Mouse (Mus musculus): ENCODE measurements at regions not wholly inside any gene's neighbourhood (a gene's known extent, or its start where the extent isn't known, plus 50 kb on each side); places are given as distances from the start of the nearest gene placed in this dataset.
"Not testable (repeated sequence)": the region's sequence is repeated elsewhere in the genome, so short reads cannot be mapped to it uniquely, and the experiment has no call there.

DNA sequence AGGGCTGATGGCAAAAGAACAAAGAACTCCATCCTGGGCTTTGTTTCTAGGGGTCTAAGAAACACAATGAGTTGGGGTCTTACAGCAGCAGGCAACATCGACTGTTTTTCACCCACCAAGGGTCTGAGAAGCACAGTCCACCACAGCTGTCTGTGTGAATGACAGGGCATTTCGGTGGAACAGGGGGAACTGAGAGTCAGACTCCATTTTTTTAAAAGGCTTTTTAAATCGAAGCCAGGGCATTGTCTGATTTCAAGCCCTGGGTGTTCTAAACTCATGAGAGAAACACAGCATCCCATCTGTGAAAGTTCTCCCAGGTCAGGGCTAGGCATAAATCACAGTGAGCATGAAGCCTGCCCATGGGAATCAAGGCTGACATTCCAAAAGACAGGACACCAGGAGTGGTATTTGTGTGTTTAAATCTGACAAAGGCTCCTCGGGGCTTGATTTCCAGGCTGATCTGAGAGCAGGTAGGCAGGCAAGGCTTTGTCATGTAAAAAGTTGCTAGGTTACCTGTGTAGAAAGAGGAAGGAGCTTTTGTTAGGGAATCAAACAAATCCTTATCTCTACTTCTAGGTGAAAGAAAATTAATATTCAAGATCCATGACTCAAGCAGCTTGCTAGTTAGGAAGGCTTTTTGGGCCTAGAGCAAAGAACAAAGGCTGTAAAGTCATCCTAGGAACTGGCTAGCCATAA lies 184.8 kb upstream of the Gm10324 start:
- not testable (repeated sequence) for ATAC-seq (replicated peaks; ENCODE audit: poor library complexity, severe bottlenecking)

DNA sequence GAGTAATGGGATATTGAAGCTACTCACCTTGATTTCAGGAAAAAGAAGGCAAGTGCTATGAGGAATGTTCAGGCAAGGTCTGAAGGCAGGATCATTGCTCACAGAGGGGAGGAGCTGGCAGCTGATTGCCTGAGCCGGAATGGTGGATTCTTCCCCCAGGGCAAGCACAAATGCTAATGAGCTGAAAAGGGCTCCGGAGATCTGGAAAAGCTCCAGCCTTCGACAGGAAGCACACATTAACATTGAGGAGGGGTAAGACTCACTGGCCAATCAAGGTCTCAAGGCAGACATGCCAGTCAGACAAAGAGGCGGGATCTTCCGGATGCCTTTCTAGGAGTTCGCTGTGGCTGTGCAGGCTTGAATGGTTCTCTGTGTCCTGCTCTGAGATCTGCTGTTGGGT lies 169.1 kb upstream of the Gm10324 start:
- ATAC-seq (replicated peaks; ENCODE audit: poor library complexity, severe bottlenecking) = not testable (repeated sequence)

DNA sequence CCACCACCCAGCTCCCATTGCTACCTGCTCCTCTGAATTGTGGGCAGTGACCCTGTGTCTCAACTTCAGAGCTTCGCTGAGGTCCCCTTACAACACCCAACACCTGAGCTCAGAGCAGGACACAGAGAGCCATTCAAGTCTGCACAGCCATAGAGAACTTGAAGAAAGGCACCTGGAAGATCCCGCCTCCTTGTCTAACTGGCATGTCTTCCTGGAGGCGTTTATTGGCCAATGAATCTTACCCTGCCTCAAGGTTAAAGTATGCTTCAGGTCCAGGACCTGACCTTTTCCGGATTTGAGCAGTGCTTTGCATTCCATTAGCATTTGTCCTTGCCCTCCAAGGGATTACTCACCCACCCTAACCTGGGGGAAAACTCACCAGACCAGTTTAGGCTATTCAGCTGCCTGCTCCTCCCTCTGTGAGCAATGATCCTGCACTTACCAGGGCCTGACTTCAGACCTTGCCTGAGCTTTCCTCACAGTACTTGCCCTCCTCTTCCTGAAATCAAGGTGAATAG lies 128.4 kb upstream of the Gm10324 start:
- not testable (repeated sequence) for ATAC-seq (replicated peaks; ENCODE audit: poor library complexity, severe bottlenecking)

DNA sequence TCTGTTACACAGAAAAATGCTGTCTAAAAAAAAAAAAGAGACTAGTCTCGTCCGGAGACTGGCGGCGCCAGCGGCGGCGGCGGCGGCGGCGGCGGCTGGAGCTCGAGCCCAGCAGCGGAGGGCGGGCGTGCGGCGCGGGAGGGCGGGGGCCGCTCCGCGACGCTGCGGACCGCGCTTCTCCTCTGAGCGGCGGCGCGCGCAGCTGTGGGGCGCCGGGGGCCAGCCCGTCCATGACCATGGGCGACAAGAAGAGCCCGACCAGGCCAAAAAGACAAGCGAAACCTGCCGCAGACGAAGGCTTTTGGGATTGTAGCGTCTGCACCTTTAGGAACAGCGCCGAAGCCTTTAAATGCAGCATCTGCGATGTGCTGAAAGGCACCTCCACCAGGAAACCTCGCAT lies 111.8 kb upstream of the Gm10324 start:
- ATAC-seq (replicated peaks; ENCODE audit: poor library complexity, severe bottlenecking) = peak; percentile 75

DNA sequence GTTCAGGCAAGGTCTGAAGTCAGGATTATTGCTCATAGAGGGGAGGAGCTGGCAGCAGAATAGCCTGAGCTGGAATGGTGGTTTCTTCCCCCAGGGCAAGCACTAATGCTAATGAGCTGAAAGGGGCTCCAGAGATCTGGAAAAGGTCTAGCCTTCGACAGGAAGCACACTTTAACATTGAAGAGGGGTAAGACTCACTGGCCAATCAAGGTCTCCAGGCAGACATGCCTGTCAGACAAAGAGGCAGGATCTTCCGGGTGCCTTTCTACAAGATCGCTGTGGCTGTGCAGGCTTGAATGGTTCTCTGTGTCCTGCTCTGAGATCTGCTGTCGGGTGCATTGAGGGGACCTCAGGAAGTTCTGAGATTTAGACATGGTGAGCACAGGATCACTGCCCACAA lies 87.4 kb upstream of the Gm10324 start:
- ATAC-seq (replicated peaks; ENCODE audit: poor library complexity, severe bottlenecking) = not testable (repeated sequence)

DNA sequence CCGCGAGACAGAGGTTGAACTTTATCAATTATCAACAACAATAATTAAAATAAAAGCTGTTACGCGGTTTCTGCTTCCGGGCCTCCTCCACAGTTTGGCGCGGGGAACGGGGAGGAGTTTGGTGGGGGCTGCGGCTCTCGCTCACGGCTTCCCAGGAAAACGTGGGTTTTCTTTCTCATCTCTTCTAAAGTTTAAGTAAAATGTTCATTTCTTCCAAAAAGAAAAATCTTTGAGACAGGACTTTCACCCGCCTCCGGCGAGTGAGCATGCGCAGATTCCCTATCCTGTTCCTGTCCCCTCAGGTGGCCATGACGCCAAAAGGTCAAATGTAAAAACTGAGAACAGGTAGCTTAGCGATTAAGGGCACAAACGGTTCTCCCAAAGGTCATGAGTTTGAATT lies 56.7 kb upstream of the Gm10324 start:
- not testable (repeated sequence) for ATAC-seq (replicated peaks; ENCODE audit: poor library complexity, severe bottlenecking)

GRCm38 (mm10) chr13:66063388-66063787 lies 56.0 kb upstream of the Gm10324 start:
- ATAC-seq (replicated peaks; ENCODE audit: poor library complexity, severe bottlenecking) = not testable (repeated sequence)
